Mouse (Mus musculus) embryo, embryonic 11.5 days (tissue): ENCODE data around the gene Irf5.

Source experiments
- DNase-seq: peaks from one replicate; pipeline ENCODE4 v3.0.0-alpha.2; 2012; ENCODE audit warnings: low read depth, low spot score

Gene Irf5

GRCm38 (mm10) chr6:29526281-29527251 lies at the start of gene Irf5:
Gene Irf5, plus strand, starts transcription at chr6:29526625.
- DNase-seq: no peak

- no peak for DNase-seq
These were observed 43.7 kb upstream of the Irf5 start for GRCm38 (mm10) chr6:29482691-29483090.

- peak; percentile 69 for DNase-seq
These were observed 41.5 kb upstream of the Irf5 start for GRCm38 (mm10) chr6:29484716-29485559.

- DNase-seq: no peak
These were observed 40.5 kb upstream of the Irf5 start for GRCm38 (mm10) chr6:29485951-29486350.

GRCm38 (mm10) chr6:29494101-29494500 lies 32.3 kb upstream of the Irf5 start:
- DNase-seq: no peak

GRCm38 (mm10) chr6:29496270-29496669 lies 30.2 kb upstream of the Irf5 start:
- no peak for DNase-seq

GRCm38 (mm10) chr6:29497791-29498190 lies 28.6 kb upstream of the Irf5 start:
- no peak for DNase-seq

- DNase-seq: no peak
These were observed 26.2 kb upstream of the Irf5 start for GRCm38 (mm10) chr6:29500177-29500576.

- no peak for DNase-seq
These were observed 25.6 kb upstream of the Irf5 start for GRCm38 (mm10) chr6:29500810-29501209.

- no peak for DNase-seq
These were observed 24.8 kb upstream of the Irf5 start for GRCm38 (mm10) chr6:29501599-29501998.

GRCm38 (mm10) chr6:29505493-29505892 lies 20.9 kb upstream of the Irf5 start:
- no peak for DNase-seq

- no peak for DNase-seq
These were observed 19.6 kb upstream of the Irf5 start for GRCm38 (mm10) chr6:29506834-29507233.

- no peak for DNase-seq
These were observed 18.7 kb upstream of the Irf5 start, which contains the start of gene Kcp for GRCm38 (mm10) chr6:29507447-29508309. Gene Kcp, minus strand, starts transcription at chr6:29507952.

- DNase-seq: no peak
These were observed 17.3 kb upstream of the Irf5 start for GRCm38 (mm10) chr6:29509086-29509485.

GRCm38 (mm10) chr6:29513284-29513683 lies 13.1 kb upstream of the Irf5 start:
- peak; percentile 68 for DNase-seq

- DNase-seq: peak; percentile 60
These were observed 9.3 kb upstream of the Irf5 start for GRCm38 (mm10) chr6:29517139-29517538.

GRCm38 (mm10) chr6:29522626-29523300 lies 3.7 kb upstream of the Irf5 start:
- no peak for DNase-seq

GRCm38 (mm10) chr6:29523301-29524033 lies 3.0 kb upstream of the Irf5 start:
- DNase-seq: no peak

GRCm38 (mm10) chr6:29524034-29524489 lies 2.4 kb upstream of the Irf5 start:
- no peak for DNase-seq

GRCm38 (mm10) chr6:29525256-29525655 lies 1.2 kb upstream of the Irf5 start:
- no peak for DNase-seq
